Mouse (Mus musculus): ENCODE results near the gene Il17re.

GRCm38 (mm10) chr6:113435664-113436205 is 22.5 kb upstream of the Il17re start, which contains the start of gene Cidec:
- no peak for TF ChIP-seq CTCF (IDR thresholded peaks at IDR 0.05)
- TF ChIP-seq EP300 (IDR thresholded peaks at IDR 0.05), result no peak
